Mouse (Mus musculus): ENCODE measurements at regions not wholly inside any gene's neighbourhood (a gene's known extent, or its start where the extent isn't known, plus 50 kb on each side); places are given as distances from the start of the nearest gene placed in this dataset.

DNA sequence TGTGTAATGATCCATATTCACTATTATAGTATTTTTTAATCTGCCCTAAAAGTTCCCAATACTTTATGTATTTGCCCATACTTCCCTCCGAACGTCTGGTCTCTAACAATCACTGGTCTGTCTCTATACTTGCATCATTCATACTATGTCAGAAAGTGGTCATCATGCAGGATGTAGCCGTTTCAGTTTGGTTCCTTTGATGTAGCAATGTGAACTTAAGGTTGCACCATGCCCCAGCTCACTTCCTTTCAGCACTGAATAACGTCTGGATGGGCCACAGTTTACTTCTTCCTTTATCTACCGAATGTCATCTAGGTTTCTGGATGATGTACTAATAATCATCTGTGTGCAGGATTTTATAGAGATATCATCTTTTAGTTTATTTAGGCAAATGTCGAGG lies 461.9 kb downstream of the Rpl10l start:
- no peaks in the 10 kb centered on the region for H3K4me1 ChIP-seq
- H3K27me3 ChIP-seq = no peaks in the 10 kb centered on the region
- 85% methylated on average over 6 of the region's 6 CpGs for WGBS
- ATAC-seq = no peak
- H3K27ac ChIP-seq = no peak overlapping the region
- no peaks in the 10 kb centered on the region for H3K36me3 ChIP-seq (ENCODE audit: poor library complexity, severe bottlenecking)
- H3K9me3 ChIP-seq (replicated peaks) = no peaks in the 10 kb centered on the region
- no peak overlapping the region for H3K9ac ChIP-seq
- no peak overlapping the region for H3K4me2 ChIP-seq
- H3K4me3 ChIP-seq = no peak overlapping the region

DNA sequence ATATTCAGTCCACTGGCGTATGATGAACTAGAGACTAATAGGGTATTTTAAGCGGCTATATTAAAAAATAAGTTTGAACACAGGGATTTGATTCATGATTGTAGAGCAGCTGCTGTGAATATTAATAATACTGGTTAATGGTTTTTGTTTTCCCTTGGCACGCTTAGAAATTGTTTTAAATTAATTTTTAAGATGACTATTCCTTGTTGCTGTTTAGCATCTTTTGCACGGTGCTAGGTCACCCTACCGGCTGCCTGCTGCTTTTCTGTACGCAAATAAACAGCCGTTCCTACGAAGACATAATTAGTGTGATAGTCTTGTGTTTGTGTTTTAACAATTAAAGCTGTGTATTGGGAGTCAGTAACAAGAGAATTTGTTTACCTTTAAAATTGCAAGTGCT lies 485.1 kb downstream of the Rpl10l start:
- no peak overlapping the region for H3K4me3 ChIP-seq
- no peaks in the 10 kb centered on the region for H3K9me3 ChIP-seq (replicated peaks)
- no peak overlapping the region for H3K9ac ChIP-seq
- no peak overlapping the region for H3K4me2 ChIP-seq
- no peaks in the 10 kb centered on the region for H3K36me3 ChIP-seq (ENCODE audit: poor library complexity, severe bottlenecking)
- WGBS = 83% methylated on average over 8 of the region's 8 CpGs
- no peak for ATAC-seq
- H3K27me3 ChIP-seq = no peaks in the 10 kb centered on the region
- H3K4me1 ChIP-seq = no peaks in the 10 kb centered on the region
- no peak overlapping the region for H3K27ac ChIP-seq

DNA sequence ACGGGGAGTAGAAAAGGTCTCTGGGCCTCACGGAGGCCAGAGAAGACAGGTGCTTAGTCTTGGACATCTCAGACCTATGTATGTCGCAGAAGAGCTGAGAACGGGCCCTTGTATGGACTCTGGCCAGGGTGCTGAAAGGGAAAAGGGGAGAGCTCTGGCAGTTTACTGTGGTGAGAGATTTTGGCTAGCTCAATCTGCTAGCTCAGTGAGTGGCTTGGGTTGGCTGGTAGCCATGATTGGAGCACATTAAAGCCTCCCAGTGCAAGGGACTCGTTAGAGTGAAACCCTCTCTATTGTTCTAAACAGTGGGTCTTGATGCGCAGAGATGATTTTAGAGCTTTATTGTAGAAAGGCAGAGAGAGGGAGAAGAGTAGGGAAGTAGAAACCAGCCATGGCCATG lies 512.7 kb downstream of the Rpl10l start:
- H3K36me3 ChIP-seq (ENCODE audit: poor library complexity, severe bottlenecking) = no peaks in the 10 kb centered on the region
- H3K9ac ChIP-seq = no peak overlapping the region
- H3K9me3 ChIP-seq (replicated peaks) = no peaks in the 10 kb centered on the region
- WGBS = 70% methylated on average over 6 of the region's 6 CpGs
- H3K4me1 ChIP-seq = no peaks in the 10 kb centered on the region
- H3K4me3 ChIP-seq = no peak overlapping the region
- no peak overlapping the region for H3K27ac ChIP-seq
- ATAC-seq = 0 out of 2 replicates have a peak, but pooled peaks have one; percentile 24
- no peak overlapping the region for H3K4me2 ChIP-seq
- no peaks in the 10 kb centered on the region for H3K27me3 ChIP-seq

All from forebrain, embryonic 13.5 days (tissue).